Mouse (Mus musculus) ES-Bruce4 (cell line): ENCODE measurements around the gene Grifin.

ENCODE experiments used
- EP300 ChIP-seq: IDR thresholded peaks from 2 replicates; pipeline ENCODE4 v1.6.1; 2011; ENCODE audit warnings: low read depth, low read length; ENCODE audit not compliant: insufficient read depth
- POLR2A ChIP-seq: IDR thresholded peaks from one replicate; pipeline ENCODE4 v1.8.1; 2011; ENCODE audit warnings: low read length; ENCODE audit not compliant: insufficient read depth

DNA sequence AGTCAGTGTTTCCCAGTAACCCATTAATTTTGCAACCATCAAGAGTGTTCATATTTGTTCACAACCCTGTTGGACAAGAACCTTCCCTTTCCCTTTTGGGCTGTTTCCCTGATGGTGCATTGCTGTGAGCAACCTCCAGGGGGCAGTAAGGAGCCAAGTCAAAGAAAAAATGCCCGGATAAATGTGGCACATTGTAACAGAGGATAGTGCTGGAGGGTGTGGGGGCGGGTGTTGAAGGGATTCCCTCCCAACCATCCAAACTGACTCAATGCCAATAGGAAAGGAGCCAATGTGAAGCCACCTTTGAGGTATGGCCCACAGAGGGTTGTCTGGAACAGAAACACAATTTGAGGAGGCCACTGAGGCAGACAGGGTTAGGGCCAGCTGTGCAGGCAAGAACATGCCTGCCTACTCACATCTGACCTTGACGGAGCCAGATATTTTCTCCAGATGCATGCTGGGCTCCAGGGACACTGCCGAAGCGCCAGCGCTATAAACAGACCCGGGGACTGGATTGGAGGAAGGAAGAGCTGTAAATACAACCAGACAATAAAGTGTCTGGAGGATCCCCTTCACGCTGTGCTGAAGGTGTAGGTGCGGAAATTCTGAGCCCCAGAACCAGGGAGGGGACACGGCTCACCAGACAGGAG lies 3.6 kb upstream of the Grifin start:
- TF ChIP-seq EP300 (no peak), POLR2A (no peak)
